Mouse (Mus musculus) layer of hippocampus, postnatal 25 days (tissue): ENCODE results near the gene Rgs10. TPM values are rescaled to one million over a fixed set of nuclear protein-coding genes. Genes with fewer than 3 reads are reported as not detected.
"Not testable (repeated sequence)": the region's sequence is repeated elsewhere in the genome, so short reads cannot be mapped to it uniquely, and the experiment has no call there.

Experiments used
- DNase-seq, 2 experiments: peaks; one replicate each; pipeline ENCODE4 v3.0.0; 2022; ENCODE audit warnings: mixed read lengths in 2 of 2, low spot score in 1 of 2; ENCODE audit errors: extremely low spot score in 1 of 2
- total RNA-seq, 2 experiments: library from RNA; stranded (reverse); gene quantifications; 2 replicates each; pipeline ENCODE4 v1.2.3; 2021

Rgs10 gene
- total RNA-seq, 2 experiments from 2014 or later, result 42.3 to 48.8 TPM

DNA sequence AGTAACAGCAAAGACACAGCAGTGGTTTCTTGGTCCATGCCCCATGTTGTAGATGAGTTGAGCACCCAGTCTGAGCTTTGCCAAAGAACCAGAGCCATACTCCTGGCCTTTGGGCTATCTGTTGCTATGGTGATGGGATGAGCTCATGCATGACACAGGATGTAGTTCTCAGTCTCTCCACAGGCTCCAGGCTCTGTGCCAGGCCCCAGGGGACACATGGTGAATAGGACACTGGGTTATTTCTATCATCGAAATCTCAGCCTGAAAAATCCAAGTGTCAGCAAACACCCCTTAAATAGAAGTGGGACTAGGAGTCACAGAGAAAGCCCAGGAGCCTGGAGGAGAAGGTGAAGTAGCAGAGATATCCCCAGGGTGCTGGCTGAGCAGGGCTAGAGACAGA is 70.0 kb downstream of the Rgs10 start:
- DNase-seq, result no peak

DNA sequence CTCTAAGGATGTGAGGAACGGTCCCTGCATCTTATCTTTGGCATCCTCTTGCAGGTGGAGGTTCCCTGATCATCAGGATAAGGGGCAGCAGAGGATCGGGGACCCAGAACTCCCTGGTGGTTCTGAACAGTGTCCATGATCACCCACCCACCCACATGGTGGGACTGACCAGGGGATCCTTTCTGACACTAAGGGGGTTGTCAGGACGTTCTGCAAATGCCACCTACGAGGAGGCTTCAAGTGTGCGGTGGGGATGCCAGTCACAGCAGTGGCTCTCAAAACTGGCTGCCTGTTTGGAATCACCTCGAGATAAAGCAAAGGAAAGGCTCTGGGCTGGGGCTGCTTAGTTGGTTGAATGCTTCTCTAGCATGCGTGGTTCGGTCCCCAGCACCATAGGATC is 71.6 kb downstream of the Rgs10 start:
- no peak for DNase-seq

GRCm38 (mm10) chr7:128346522-128346921 is 72.0 kb downstream of the Rgs10 start:
- DNase-seq, result no peak

DNA sequence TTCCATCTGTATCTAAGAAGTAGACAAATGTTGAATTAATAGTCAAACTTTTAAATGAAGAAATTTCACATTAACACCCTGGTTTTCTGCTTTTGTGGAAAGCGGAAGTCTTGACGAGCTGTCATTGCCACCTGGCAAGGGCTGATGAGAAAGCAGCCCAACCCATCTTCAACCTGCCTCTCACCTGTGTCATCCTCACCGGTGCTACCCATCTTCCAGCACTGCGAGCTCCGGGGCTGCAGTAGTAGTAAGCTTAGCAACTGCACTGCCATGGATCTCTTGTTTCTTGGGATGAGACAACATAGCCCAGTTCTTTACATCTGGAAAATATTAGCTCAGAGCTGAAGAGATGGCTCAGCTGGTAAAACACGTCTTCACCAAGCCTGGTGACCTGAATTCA is 72.9 kb downstream of the Rgs10 start:
- DNase-seq, result no peak

DNA sequence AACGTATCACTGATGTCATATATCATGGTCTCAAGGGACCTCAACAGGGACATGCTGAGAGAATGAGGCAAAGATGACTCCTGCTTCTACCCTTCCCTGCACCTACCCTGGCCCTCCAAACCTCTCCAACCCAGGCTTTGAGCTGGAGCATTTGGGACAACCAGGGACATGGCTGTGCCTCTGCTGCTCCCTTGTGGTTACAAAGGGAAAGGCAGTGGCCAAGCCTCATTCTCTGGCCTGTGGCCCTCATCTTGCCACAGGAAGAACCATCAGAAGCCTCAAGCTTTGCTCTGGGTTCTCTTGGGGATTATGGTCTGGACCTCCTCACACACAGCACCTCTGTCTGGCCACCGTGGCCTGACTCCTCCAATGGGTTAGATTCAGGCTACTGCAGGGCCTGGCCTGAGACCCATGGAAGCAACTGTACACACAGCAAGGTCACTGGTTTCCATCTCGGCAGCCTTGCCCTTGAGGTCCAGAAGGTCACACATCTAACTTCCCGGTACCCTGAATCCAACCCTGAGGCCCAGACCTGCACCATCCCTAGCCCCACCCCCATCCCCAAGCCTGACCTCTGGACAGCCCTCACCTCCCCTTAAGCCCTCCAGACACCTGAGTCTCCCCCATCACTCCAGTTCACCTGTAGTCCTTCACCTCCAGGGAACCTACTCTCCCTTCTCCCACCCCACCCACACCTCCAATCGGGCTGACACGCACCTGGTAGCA is 73.5 kb downstream of the Rgs10 start:
- peak; percentile 60 to 69 for DNase-seq

- DNase-seq, result no peak
Observed at GRCm38 (mm10) chr7:128344488-128344887, 74.1 kb downstream of the Rgs10 start.

GRCm38 (mm10) chr7:128342691-128343090 is 75.9 kb downstream of the Rgs10 start:
- not testable (repeated sequence) for DNase-seq

DNA sequence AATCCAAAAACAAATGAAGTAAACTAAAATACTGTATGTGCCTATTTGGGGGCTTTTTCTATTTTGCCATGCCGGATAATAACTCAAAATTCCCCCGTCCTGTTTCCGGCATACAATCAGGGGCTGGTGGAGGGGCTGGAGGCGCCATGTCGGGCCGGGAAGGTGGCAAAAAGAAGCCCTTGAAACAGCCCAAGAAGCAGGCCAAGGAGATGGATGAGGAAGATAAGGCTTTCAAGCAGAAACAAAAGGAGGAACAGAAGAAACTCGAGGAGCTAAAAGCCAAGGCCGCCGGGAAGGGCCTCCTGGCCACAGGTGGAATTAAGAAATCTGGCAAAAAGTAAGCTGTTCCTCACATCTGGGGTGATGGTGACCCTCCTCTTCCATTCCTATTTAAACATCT is 78.2 kb downstream of the Rgs10 start:
- DNase-seq, result not testable (repeated sequence)

DNA sequence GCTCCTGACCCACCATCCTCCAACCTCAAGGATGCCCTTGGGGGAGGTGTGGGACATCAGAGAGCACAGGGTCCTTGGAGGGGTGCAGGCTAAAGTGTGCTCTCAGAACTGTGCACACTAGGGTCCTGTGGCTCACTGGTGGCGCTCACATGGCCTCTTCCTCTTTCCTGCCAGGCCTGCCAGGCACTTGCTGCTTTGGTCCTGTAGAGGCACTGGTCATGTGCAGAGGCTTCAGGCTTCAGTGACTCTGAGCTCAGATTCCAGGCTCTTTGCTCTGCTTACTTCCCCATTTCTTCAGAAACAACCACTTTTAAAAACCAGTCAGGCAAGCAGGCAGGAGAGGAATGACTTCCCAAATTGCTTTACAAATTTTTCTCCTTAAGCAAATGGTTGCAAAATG is 85.7 kb downstream of the Rgs10 start:
- DNase-seq, result no peak

- DNase-seq, result no peak
Observed at GRCm38 (mm10) chr7:128330981-128331380, 87.6 kb downstream of the Rgs10 start.

GRCm38 (mm10) chr7:128324977-128325376 is 93.6 kb downstream of the Rgs10 start:
- DNase-seq, result no peak

Other genes starting within 250 kb of the Rgs10 start
- 1 to 10 TPM; 2.7 to 4.4 TPM for gene Cox6a2, start 212.4 kb downstream of the Rgs10 start, total RNA-seq
- gene Armc5, start 181.4 kb downstream of the Rgs10 start, total RNA-seq, result 10 to 100 TPM; 12.4 to 13.2 TPM
- 1 to 10 TPM; 3.6 to 3.9 TPM for gene 9130023H24Rik, start 180.7 kb downstream of the Rgs10 start, total RNA-seq
- 10 to 100 TPM; 16.3 to 20.4 TPM for gene Tgfb1i1, start 171.9 kb downstream of the Rgs10 start, total RNA-seq
- gene Slc5a2, start 153.1 kb downstream of the Rgs10 start, total RNA-seq, result not detected
- 10 to 100 TPM; 24.1 to 24.6 TPM for gene BC017158, start 120.6 kb downstream of the Rgs10 start, total RNA-seq
- gene Tial1, start 43.0 kb upstream of the Rgs10 start, total RNA-seq, result 100 to 1,000 TPM in 1 of 2 experiments, 10 to 100 TPM in 1; 92.6 to 117 TPM
- gene Bag3, start 104.9 kb upstream of the Rgs10 start, total RNA-seq, result 1 to 10 TPM; 9.7 TPM
- 100 to 1,000 TPM; 125 to 129 TPM for gene Inpp5f, start 192.6 kb upstream of the Rgs10 start, total RNA-seq